Mouse (Mus musculus): ENCODE measurements around the gene Gps1.
A peak's percentile ranks its signal among the peaks of the same experiment; 100 is the strongest.
"Not testable (repeated sequence)": the region's sequence is repeated elsewhere in the genome, so short reads cannot be mapped to it uniquely, and the experiment has no call there.

The Gps1 gene

GRCm38 (mm10) chr11:120784064-120784791 is at the start of gene Gps1, which contains the start of gene Rfng:
Gps1 (plus strand) TSS chr11:120784272.
Rfng (minus strand) TSS chr11:120784207.
- peak; percentile 85 to 89 for DNase-seq

DNA sequence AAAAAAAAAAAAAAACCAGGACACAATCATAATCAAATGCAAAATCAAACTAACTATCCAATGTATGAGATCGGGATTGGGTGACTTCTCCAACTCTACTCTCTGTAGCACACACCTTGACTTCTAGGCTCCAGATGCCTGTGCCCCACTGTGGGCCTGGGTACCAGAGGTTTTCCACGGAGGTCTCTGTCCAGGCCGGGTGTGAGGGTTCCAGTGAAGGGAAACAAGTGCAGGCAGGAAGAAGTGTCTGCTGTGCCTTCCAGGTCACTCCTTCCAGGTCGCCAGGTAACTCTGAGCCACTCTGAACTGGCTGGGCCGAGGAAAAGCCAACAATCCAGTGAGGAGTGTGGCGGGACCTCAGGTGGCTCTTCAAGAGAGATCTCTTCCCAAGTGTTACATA is 47.6 kb upstream of the Gps1 start:
- no peak for DNase-seq

GRCm38 (mm10) chr11:120740981-120741380 is 43.1 kb upstream of the Gps1 start:
- DNase-seq, result no peak

GRCm38 (mm10) chr11:120744121-120744701 is 39.9 kb upstream of the Gps1 start:
- DNase-seq, result no peak

GRCm38 (mm10) chr11:120747974-120748373 is 36.1 kb upstream of the Gps1 start:
- no peak for DNase-seq

DNA sequence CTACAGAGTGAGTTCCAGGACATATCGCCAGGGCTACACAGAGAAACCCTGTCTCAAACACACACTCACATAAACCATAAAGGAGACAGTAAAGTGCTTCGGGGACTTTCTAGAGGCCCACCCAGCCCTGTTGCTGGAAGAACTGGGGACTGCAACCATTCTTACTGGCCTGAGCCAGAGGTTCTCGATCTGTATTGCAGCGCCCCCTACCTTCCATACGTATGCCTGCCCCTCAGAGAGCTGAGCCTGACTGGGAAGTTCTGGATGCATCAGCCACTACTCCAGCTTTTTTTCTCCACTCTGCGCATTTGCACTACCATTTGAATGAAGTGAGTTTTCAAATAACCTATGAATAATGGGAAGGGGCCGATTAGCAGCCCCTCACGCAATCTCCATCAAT is 34.6 kb upstream of the Gps1 start:
- DNase-seq, result peak in 1 of 2 experiments; percentile 19

DNA sequence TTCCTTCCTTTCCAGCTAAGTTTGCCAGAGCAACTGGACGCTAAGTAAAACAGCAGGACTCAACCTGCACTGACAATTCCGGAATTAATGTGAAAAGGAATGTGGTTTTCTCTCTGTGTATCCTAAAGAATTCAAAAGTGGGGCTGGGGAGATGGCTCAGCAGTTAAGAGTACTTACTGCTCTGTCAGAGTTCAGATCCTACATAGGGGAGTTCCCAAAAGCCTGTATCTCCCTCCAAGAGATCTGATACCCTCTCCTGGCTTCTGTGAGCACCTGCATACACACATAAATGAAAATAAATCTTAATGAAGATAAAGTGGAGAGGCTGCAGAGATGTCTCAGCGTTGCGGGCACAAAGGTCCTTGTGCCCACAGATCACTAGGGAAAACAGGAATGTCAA is 32.5 kb upstream of the Gps1 start:
- DNase-seq, result no peak

DNA sequence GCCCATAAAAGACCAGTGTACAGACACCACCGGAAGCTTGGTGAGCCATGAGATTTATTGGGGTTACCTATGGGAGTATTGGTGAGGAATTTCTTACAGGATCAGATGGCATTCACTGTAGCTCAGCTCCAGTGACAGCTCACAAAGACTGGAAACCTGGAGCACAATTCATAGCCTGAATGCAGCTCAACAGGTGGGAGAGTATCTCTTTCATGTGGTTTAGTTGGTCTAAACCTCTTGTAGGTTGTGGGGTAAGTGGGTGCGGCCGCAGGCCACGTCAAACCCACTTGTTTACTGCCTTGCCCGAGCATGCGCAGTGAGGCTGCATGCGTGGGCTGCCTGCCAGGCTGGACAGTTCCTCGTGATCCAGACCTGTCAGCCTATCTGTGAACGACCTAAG is 23.8 kb upstream of the Gps1 start:
- no peak for DNase-seq

GRCm38 (mm10) chr11:120761811-120762671 is 22.0 kb upstream of the Gps1 start:
- no peak for DNase-seq

GRCm38 (mm10) chr11:120762672-120763041 is 21.4 kb upstream of the Gps1 start, which contains the start of gene Hmga1b:
Hmga1b (plus strand) TSS chr11:120762794.
- not testable (repeated sequence) for DNase-seq

GRCm38 (mm10) chr11:120763121-120763999 is 20.7 kb upstream of the Gps1 start:
- not testable (repeated sequence) for DNase-seq

GRCm38 (mm10) chr11:120767023-120767422 is 17.0 kb upstream of the Gps1 start:
- DNase-seq, result not testable (repeated sequence)

DNA sequence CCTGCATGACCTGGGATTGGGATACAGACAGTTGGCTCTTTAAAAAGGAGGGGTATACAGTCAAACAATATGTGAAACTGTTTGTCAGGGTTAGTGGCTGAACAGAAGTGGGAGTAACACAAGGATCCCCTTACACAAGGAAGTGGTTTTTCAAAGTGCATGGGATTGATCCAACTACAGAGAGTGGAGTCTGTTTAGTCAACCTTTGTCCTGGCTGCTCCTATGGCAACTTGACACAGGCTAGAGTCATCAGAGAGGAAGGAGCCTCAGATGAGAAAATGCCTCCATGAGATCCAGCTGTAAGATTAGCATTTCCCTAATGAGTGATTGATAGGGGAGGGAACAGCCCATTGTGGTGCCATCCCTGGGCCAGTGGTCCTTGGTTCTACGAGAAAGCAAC is 15.9 kb upstream of the Gps1 start:
- DNase-seq, result no peak

- no peak for DNase-seq
These were observed 11.3 kb upstream of the Gps1 start for GRCm38 (mm10) chr11:120772749-120773148.

DNA sequence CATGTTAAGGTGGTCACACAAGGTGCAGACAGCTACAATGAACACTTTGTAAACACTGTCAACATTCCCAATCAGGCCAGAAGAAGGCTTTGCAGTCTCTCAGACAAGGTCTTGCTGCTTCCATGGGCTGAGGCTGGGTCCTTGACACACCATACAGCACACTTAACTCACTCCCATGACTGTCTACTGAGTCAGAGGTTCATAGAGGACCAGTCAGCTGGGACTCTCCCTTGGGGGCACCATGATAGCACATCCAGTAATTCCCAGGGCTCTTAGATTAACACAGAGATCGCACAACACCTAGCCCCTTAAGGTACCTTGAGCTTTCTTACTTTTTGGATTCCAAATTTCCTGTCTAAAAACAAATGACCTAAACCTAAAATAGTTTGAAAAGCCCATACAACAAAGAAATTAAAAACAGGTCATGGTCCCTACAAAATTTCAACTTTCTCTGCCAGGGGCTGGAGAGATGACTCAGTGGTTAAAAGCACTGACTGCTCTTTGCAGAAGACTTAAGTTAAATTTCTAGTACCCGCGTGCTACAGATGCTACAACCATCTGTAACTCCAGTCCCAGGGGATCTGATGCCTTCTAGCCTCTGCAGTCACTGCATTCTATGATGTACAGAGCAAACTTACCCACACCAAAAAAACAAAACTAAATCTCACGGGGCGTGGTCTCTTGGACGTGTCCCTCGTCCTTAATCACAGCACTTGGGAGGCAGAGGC is 10.4 kb upstream of the Gps1 start:
- DNase-seq, result no peak

- peak; percentile 94 to 98 for DNase-seq
These were observed 8.2 kb upstream of the Gps1 start for GRCm38 (mm10) chr11:120775774-120776469.

DNA sequence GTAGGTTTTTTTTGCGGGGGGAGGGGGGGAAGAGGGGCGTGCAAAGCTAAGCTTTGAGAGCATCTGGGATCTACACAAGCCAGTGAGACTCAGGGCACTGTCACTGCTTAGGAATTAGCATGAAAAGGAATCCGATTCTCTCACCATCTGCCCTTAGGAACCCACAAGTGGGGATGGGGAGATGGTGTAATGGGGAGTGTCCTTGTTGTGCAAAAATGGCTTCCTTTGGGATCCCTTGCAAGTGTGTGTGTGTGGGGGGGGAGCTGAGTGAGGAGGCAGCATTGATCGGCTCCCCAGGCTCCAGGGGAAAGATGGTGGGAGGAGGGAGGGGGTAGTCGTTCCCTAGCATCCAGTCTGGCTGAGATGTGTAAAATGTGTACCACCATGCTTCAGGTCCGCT is 6.9 kb upstream of the Gps1 start:
- no peak for DNase-seq

DNA sequence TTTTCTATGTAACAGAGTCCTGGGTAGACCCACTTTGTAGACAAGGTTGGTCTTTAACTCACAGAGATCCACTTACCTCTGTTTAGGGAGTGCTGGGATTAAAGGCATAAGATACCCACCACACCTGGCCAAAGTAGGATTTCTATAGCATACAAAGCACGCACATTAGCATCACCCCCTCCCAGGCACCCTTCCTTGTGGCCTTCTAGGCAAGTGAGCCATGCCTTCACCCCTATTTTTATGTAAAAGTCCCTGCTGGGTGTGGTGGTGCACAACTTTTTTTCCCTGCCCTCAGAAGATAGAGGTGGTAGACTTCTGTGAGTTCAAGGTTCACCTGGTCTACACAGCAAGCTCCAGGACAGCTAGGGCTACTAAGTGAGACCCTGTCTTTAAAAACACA is 4.2 kb upstream of the Gps1 start:
- DNase-seq, result no peak

GRCm38 (mm10) chr11:120781361-120781760 is 2.7 kb upstream of the Gps1 start:
- not testable (repeated sequence) for DNase-seq

DNA sequence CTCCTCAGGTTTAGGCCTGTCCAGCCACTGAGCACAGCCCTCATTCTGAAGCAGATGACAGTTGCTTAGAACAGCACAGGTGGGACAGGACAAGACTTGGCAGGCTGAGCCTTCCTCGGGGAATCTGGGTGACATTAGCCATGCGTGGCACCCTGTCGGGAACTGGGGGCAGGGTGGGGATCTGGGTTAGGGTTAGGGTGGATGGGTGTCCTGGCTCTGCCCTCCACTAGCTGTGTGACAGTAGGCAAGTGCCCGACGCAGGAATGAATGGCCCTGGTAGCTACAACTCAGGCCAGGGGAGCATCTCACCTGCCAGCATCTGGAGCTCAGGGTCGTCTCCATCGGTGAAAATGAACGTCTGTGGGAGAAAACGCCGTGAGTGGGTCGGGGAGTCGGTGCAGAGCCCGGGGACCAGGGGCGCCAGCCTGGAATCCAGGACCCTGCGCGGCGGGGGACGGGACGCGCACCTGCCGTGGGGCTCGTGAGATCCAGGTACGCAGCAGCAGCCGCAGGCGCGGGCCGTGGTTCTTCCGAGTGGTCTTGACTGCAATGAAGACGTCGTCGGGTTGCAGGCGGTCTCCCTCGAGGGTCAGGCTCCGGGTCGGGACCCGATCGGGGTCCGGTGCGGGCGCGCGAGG is 527 bp upstream of the Gps1 start:
- DNase-seq, result peak in 1 of 2 experiments; percentile 45

GRCm38 (mm10) chr11:120785145-120785544 is 1.1 kb downstream of the Gps1 start:
- no peak for DNase-seq

Measured in cerebellum, adult 18-20 months (tissue).